Mouse (Mus musculus) cerebellum, postnatal 4 days (tissue): ENCODE data around the gene Cntnap2.

ENCODE experiments used
- DNase-seq, 2 experiments: peaks; one replicate each; pipeline ENCODE4 v3.0.0; 2022; ENCODE audit warnings: low spot score in 2 of 2, mixed read lengths in 1 of 2

The Cntnap2 gene

GRCm38 (mm10) chr6:45938263-45938662 is 879.1 kb downstream of the Cntnap2 start:
- DNase-seq: no peak

GRCm38 (mm10) chr6:45938775-45939174 is 879.6 kb downstream of the Cntnap2 start:
- DNase-seq: no peak

GRCm38 (mm10) chr6:45945144-45945985 is 886.2 kb downstream of the Cntnap2 start:
- DNase-seq: no peak

- DNase-seq: no peak
Measured at GRCm38 (mm10) chr6:45954773-45955172, 895.6 kb downstream of the Cntnap2 start.

GRCm38 (mm10) chr6:45964494-45964893 is 905.3 kb downstream of the Cntnap2 start:
- no peak for DNase-seq

- DNase-seq: no peak
Measured at GRCm38 (mm10) chr6:45974471-45975154, 915.5 kb downstream of the Cntnap2 start.

- DNase-seq: peak in 1 of 2 experiments; percentile 1
Measured at GRCm38 (mm10) chr6:45979171-45979570, 920.0 kb downstream of the Cntnap2 start.

GRCm38 (mm10) chr6:45988051-45988450 is 928.9 kb downstream of the Cntnap2 start:
- DNase-seq: no peak

GRCm38 (mm10) chr6:45991086-45991485 is 931.9 kb downstream of the Cntnap2 start:
- no peak for DNase-seq

- DNase-seq: no peak
Measured at GRCm38 (mm10) chr6:46022515-46023143, 963.5 kb downstream of the Cntnap2 start.

GRCm38 (mm10) chr6:46031821-46032594 is 972.9 kb downstream of the Cntnap2 start:
- no peak for DNase-seq

GRCm38 (mm10) chr6:46033108-46033507 is 974.0 kb downstream of the Cntnap2 start:
- DNase-seq: no peak

GRCm38 (mm10) chr6:46040671-46041070 is 981.5 kb downstream of the Cntnap2 start:
- DNase-seq: no peak

- no peak for DNase-seq
Measured at GRCm38 (mm10) chr6:46080236-46080635, 1021.1 kb downstream of the Cntnap2 start.

GRCm38 (mm10) chr6:46081432-46081831 is 1022.3 kb downstream of the Cntnap2 start:
- no peak for DNase-seq

- no peak for DNase-seq
Measured at GRCm38 (mm10) chr6:46143189-46143841, 1084.2 kb downstream of the Cntnap2 start.

GRCm38 (mm10) chr6:46166837-46167236 is 1107.7 kb downstream of the Cntnap2 start:
- no peak for DNase-seq

- DNase-seq: no peak
Measured at GRCm38 (mm10) chr6:46197298-46197697, 1138.1 kb downstream of the Cntnap2 start.

- no peak for DNase-seq
Measured at GRCm38 (mm10) chr6:46201828-46202227, 1142.7 kb downstream of the Cntnap2 start.

GRCm38 (mm10) chr6:46205531-46205930 is 1146.4 kb downstream of the Cntnap2 start:
- DNase-seq: no peak

GRCm38 (mm10) chr6:46232889-46233288 is 1173.7 kb downstream of the Cntnap2 start:
- no peak for DNase-seq
